Mouse (Mus musculus) bone marrow, adult 2 months (tissue): Measurements from ENCODE around the gene Sema3e.

Experiments used
- CTCF ChIP-seq: fragments of 200-500 bp; IDR thresholded peaks from 2 replicates; pipeline ENCODE4 v1.5.1; 2011; ENCODE audit warnings: low read length, control low read depth; ENCODE audit not compliant: control insufficient read depth, insufficient read depth
- POLR2A ChIP-seq: fragments of 200-500 bp; IDR thresholded peaks from 2 replicates; pipeline ENCODE4 v1.6.1; 2011; ENCODE audit warnings: low read depth, mild to moderate bottlenecking, control low read depth, low read length, borderline replicate concordance; ENCODE audit not compliant: control insufficient read depth

DNA sequence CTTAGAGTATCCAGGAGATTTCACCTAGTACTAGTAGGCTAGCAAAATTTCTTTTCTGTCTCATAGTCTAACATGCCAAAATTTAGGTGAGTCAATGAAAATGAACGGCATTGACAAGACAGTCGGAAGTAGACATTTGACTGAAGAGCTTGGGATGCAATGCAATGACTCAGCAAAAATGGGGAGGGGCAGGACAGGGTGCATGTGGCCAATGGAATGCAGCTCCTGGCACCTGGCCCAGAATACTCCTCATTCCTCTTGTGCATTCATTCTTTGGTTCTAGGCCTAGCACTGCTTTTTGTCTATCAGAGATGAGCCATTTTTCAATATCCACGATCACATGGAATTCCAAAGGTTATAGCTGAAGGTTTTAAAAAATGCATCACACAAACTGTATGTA is 48.1 kb downstream of the Sema3e start:
- no peak for TF ChIP-seq CTCF
- TF ChIP-seq POLR2A, result no peak
